Mouse (Mus musculus): ENCODE measurements around the gene Parp16. TPM values are rescaled to one million over a fixed set of nuclear protein-coding genes. Genes with fewer than 3 reads are reported as not detected.

The Parp16 gene
- polyA plus RNA-seq, 1 experiment: 8.4 TPM

DNA sequence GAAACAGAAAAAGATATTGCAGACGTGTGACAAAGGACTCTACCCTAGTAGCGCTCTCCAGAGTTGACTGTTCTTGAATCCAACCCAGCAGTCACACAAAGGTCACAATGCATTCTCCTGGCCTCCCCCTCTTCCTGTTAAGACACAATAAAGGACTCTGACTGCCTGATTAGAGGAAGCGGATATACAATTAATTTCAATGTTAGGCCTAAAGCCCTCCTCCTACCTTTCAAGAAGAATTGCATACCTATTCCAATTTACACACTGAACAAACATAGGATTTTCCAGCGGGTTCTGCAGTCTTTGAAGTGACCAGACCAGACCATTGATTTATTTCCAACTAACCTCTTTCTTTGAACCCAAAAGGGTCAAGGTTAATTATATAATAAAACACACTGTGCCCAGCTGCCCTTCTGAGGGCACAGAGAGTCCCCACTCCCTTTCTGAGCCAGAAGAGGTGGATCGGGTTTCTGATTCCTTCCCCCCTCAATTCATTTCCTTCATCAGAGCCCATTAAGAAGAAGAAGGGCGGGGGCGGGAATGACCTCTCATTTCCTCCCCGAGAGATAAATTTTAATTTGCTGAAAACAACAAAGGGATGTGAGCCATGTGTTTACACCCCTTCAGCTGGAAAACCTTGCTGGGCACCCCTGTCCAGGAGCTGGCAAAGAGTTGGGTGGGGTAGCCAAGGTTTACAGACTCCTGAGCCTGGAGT is 3.2 kb upstream of the Parp16 start:
- WGBS: 47% methylated on average over 8 of the region's 8 CpGs
- Histone ChIP-seq H3K4me1 (ENCODE audit: control insufficient read depth, insufficient read depth, low read length) (peaks cover 16% of the 10 kb centered on the region), H3K4me3 (replicated peaks; ENCODE audit: extremely low read depth, low read depth, low read length) (no peak overlapping the region)
- no peak for DNase-seq
- TF ChIP-seq CTCF (IDR thresholded peaks at IDR 0.05; ENCODE audit: insufficient read depth, low read length) (no peak), POLR2A (IDR thresholded peaks at IDR 0.05; ENCODE audit: borderline replicate concordance, extremely low read depth, low read depth, low read length) (no peak)

DNA sequence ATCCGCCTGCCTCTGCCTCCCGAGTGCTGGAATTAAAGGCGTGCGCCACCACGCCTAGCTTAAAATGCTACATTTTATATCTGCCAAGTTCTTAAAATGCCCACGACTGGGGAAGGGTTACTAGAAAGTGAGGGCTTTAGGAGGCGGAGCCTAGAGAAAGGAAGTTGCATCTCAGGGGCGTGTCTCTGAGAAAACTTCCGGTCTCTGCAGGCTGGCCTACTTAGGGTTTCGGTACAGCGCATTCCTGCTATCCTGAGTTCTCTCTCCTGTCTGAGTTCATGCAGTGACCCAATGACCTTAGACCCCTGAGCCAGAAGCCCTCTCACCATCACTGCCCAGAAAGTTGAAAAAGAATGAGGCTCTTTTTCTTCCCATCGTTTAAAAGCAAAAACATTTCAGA is 1.9 kb upstream of the Parp16 start:
- no peak for TF ChIP-seq POLR2A (IDR thresholded peaks at IDR 0.05; ENCODE audit: borderline replicate concordance, extremely low read depth, low read depth, low read length)
- no peak for TF ChIP-seq CTCF (IDR thresholded peaks at IDR 0.05; ENCODE audit: insufficient read depth, low read length)
- H3K4me1 ChIP-seq (ENCODE audit: control insufficient read depth, insufficient read depth, low read length): peaks cover 16% of the 10 kb centered on the region
- H3K4me3 ChIP-seq (replicated peaks; ENCODE audit: extremely low read depth, low read depth, low read length): no peak overlapping the region
- 64% methylated on average over 12 of the region's 12 CpGs for WGBS
- no peak for DNase-seq

- Histone ChIP-seq H3K4me3 (replicated peaks; ENCODE audit: extremely low read depth, low read depth, low read length) (no peak overlapping the region), H3K4me1 (ENCODE audit: control insufficient read depth, insufficient read depth, low read length) (peaks cover 20% of the 10 kb centered on the region)
- TF ChIP-seq CTCF (IDR thresholded peaks at IDR 0.05; ENCODE audit: insufficient read depth, low read length) (no peak), POLR2A (IDR thresholded peaks at IDR 0.05; ENCODE audit: borderline replicate concordance, extremely low read depth, low read depth, low read length) (no peak)
- DNase-seq: peak; percentile 31
- 14% methylated on average over 8 of the region's 8 CpGs for WGBS
Observed at GRCm38 (mm10) chr9:65195621-65195981, 448 bp downstream of the Parp16 start.

GRCm38 (mm10) chr9:65195982-65196737 is 1.0 kb downstream of the Parp16 start:
- TF ChIP-seq POLR2A (IDR thresholded peaks at IDR 0.05; ENCODE audit: borderline replicate concordance, extremely low read depth, low read depth, low read length) (no peak; the same call in 1 of the 2 replicates), CTCF (IDR thresholded peaks at IDR 0.05; ENCODE audit: insufficient read depth, low read length) (no peak)
- Histone ChIP-seq H3K4me1 (ENCODE audit: control insufficient read depth, insufficient read depth, low read length) (peaks cover 20% of the 10 kb centered on the region), H3K4me3 (replicated peaks; ENCODE audit: extremely low read depth, low read depth, low read length) (peak overlapping the region; percentile 29)
- DNase-seq: no peak
- 4% methylated on average over 9 of the region's 9 CpGs for WGBS

GRCm38 (mm10) chr9:65196738-65197569 is 1.8 kb downstream of the Parp16 start:
- TF ChIP-seq POLR2A (IDR thresholded peaks at IDR 0.05; ENCODE audit: borderline replicate concordance, extremely low read depth, low read depth, low read length) (no peak), CTCF (IDR thresholded peaks at IDR 0.05; ENCODE audit: insufficient read depth, low read length) (peak; percentile 64)
- peak overlapping the region; percentile 54 for H3K4me3 ChIP-seq (replicated peaks; ENCODE audit: extremely low read depth, low read depth, low read length)
- peak; percentile 92 for DNase-seq
- 15% methylated on average over 26 of the region's 26 CpGs for WGBS
- peaks cover 18% of the 10 kb centered on the region for H3K4me1 ChIP-seq (ENCODE audit: control insufficient read depth, insufficient read depth, low read length)

- no peak overlapping the region for H3K4me3 ChIP-seq (replicated peaks; ENCODE audit: extremely low read depth, low read depth, low read length)
- TF ChIP-seq POLR2A (IDR thresholded peaks at IDR 0.05; ENCODE audit: borderline replicate concordance, extremely low read depth, low read depth, low read length) (no peak), CTCF (IDR thresholded peaks at IDR 0.05; ENCODE audit: insufficient read depth, low read length) (no peak)
- 84% methylated on average over 6 of the region's 6 CpGs for WGBS
- H3K4me1 ChIP-seq (ENCODE audit: control insufficient read depth, insufficient read depth, low read length): peaks cover 18% of the 10 kb centered on the region
- DNase-seq: no peak
Observed at GRCm38 (mm10) chr9:65197826-65198225, 2.7 kb downstream of the Parp16 start.

- H3K4me1 ChIP-seq (ENCODE audit: control insufficient read depth, insufficient read depth, low read length): peaks cover 18% of the 10 kb centered on the region
- TF ChIP-seq POLR2A (IDR thresholded peaks at IDR 0.05; ENCODE audit: borderline replicate concordance, extremely low read depth, low read depth, low read length): no peak
- no peak for TF ChIP-seq CTCF (IDR thresholded peaks at IDR 0.05; ENCODE audit: insufficient read depth, low read length)
- no peak overlapping the region for H3K4me3 ChIP-seq (replicated peaks; ENCODE audit: extremely low read depth, low read depth, low read length)
- 42% methylated on average over 7 of the region's 7 CpGs for WGBS
- no peak for DNase-seq
Observed at GRCm38 (mm10) chr9:65199723-65200122, 4.6 kb downstream of the Parp16 start.

DNA sequence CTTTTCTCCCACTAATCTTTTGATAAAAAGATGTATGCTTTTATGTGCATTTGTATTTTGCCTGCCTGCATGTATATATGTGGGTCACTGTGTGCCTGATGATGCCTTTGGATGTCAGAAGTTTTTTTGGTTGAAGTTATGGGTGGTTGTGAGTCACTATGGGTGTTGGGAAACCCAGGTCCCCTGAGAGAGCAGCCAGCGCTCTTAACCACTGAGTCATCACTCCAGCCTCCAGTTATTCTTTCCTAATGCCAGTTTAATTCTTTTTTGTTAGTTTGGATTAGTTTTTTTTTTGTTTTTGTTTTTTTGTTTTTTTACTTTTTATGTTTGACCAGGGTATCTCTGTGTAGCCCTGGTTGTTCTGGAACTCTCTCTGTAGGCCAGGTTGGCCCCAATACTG is 5.5 kb downstream of the Parp16 start:
- Histone ChIP-seq H3K4me1 (ENCODE audit: control insufficient read depth, insufficient read depth, low read length) (peaks cover 11% of the 10 kb centered on the region), H3K4me3 (replicated peaks; ENCODE audit: extremely low read depth, low read depth, low read length) (no peak overlapping the region)
- WGBS: 29% methylated on average over 1 of the region's 1 CpGs
- TF ChIP-seq CTCF (IDR thresholded peaks at IDR 0.05; ENCODE audit: insufficient read depth, low read length): no peak
- no peak for TF ChIP-seq POLR2A (IDR thresholded peaks at IDR 0.05; ENCODE audit: borderline replicate concordance, extremely low read depth, low read depth, low read length)
- DNase-seq: no peak

DNA sequence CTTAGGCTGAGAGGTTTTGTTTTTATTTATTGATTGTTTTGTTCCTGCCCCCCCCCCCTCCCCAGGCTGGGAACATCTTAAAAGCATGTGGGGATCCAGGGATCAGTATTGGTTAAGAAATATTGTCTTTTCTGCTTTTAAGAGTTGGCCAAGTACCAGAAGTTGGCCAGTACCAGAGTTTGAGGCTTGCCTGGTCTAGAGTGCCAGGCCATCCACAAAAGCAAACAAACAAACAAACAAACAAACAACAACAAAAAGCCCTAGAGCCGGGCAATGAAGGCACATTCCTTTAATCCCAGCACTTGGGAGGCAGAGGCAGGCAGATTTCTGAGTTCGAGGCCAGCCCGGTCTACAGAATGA is 5.8 kb downstream of the Parp16 start:
- TF ChIP-seq CTCF (IDR thresholded peaks at IDR 0.05; ENCODE audit: insufficient read depth, low read length) (no peak), POLR2A (IDR thresholded peaks at IDR 0.05; ENCODE audit: borderline replicate concordance, extremely low read depth, low read depth, low read length) (no peak)
- Histone ChIP-seq H3K4me1 (ENCODE audit: control insufficient read depth, insufficient read depth, low read length) (peaks cover 7% of the 10 kb centered on the region), H3K4me3 (replicated peaks; ENCODE audit: extremely low read depth, low read depth, low read length) (no peak overlapping the region)
- DNase-seq: no peak
- WGBS: 50% methylated on average over 3 of the region's 3 CpGs
